Mouse (Mus musculus) thymus, adult 2 months (tissue): ENCODE measurements around the gene Sh2d1a. TPM values are rescaled to one million over a fixed set of nuclear protein-coding genes. Genes with fewer than 3 reads are reported as not detected.

Experiments
- DNase-seq: peaks from one replicate; pipeline ENCODE4 v3.0.0; 2021
- H3K27ac ChIP-seq: fragments of 200-500 bp; 2 replicates; pipeline ENCODE4 v1.5.1; 2012; ENCODE audit warnings: low read length, control low read depth; ENCODE audit not compliant: control insufficient read depth, insufficient read depth
- H3K27me3 ChIP-seq: fragments of 200-500 bp; 2 replicates; pipeline ENCODE4 v1.6.1; 2012; ENCODE audit warnings: mild to moderate bottlenecking, low read length, moderate library complexity, mixed read lengths; ENCODE audit not compliant: control insufficient read depth, insufficient read depth
- H3K36me3 ChIP-seq: fragments of 200-500 bp; 2 replicates; pipeline ENCODE4 v1.6.1; 2012; ENCODE audit warnings: mild to moderate bottlenecking, low read length, moderate library complexity; ENCODE audit not compliant: control insufficient read depth, insufficient read depth
- H3K4me1 ChIP-seq: fragments of 200-500 bp; replicated peaks from 2 replicates; pipeline ENCODE4 v1.6.1; 2012; ENCODE audit warnings: low read length; ENCODE audit not compliant: control insufficient read depth, insufficient read depth
- H3K4me3 ChIP-seq: fragments of 200-500 bp; 2 replicates; pipeline ENCODE4 v1.5.1; 2012; ENCODE audit warnings: mild to moderate bottlenecking, low read length, control low read depth, moderate library complexity; ENCODE audit not compliant: control insufficient read depth, insufficient read depth
- CTCF ChIP-seq: fragments of 200-500 bp; IDR thresholded peaks from 2 replicates; pipeline ENCODE4 v1.5.1; 2012; ENCODE audit warnings: mild to moderate bottlenecking, control low read depth, low read length, moderate library complexity, borderline replicate concordance; ENCODE audit not compliant: control insufficient read depth, poor library complexity, insufficient read depth; ENCODE audit errors: extremely low read depth
- POLR2A ChIP-seq: fragments of 200-500 bp; IDR thresholded peaks from 2 replicates; pipeline ENCODE4 v1.6.1; 2012; ENCODE audit warnings: mild to moderate bottlenecking, low read length, control low read depth, moderate library complexity; ENCODE audit not compliant: control insufficient read depth, poor library complexity, insufficient read depth; ENCODE audit errors: extremely low read depth
- WGBS: fragments of 180-500 bp; shearing (Covaris S2); methylation state at CpG from one replicate; pipeline ENCODE4 v1.1.7; 2018; 5-methylcytosine and 5-hydroxymethylcytosine counted together
- polyA plus RNA-seq: library from polyadenylated mRNA; depleted of rRNA; stranded (reverse); fragments of >200 nt; gene quantifications from 2 replicates; pipeline ENCODE4 v1.2.3, GENCODE M21; 2012; rRNA removed

Gene Sh2d1a
- polyA plus RNA-seq, 1 experiment: 114 TPM

DNA sequence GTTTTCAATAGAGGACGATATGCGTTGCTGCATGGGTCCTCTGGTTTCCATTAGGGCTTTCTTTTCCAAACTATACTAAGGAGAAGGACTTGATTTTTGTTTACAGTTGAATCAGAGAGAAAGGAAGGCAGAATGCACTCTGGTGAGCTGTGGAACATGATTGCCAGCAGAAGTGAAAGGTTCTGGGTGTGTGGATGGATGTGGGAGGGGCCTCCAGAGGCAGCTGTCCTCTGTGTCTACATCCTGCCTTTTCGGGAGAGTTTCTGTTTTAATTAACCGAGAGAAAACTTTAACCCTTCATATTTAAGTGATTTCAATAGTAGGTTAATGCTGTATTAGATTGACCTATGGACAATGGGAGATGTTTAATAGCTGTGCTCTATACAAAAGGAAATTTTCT is 46.3 kb downstream of the Sh2d1a start:
- WGBS: 36% methylated on average over 4 of the region's 4 CpGs
- H3K27me3 ChIP-seq: no peaks in the 10 kb centered on the region
- peak; percentile 34 for DNase-seq

DNA sequence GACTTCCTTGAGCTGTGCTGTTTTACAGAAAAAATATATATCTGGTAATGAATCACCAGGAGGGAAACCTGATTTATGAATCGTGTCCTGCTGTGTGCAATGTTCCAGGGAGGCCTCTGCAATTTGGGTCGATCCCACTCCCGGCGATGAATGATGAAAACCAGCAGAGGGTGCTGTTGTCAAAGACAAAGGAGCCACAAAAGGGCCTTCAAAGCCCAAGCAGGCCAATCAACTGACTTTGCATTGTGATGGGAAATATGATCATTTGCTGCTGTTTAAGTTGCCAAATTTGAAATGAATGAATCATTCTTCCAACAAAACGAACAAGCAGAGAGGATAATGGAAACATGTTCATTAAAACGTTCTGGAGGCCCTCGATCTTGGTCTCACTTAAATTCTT is 55.0 kb downstream of the Sh2d1a start:
- whole genome bisulfite sequencing: 22% methylated on average over 7 of the region's 7 CpGs
- H3K4me3 ChIP-seq: no peak overlapping the region
- DNase-seq: peak; percentile 52
- no peak for TF ChIP-seq CTCF
- TF ChIP-seq POLR2A: no peak
- no peaks in the 10 kb centered on the region for H3K27me3 ChIP-seq
- H3K36me3 ChIP-seq: no peaks in the 10 kb centered on the region
- H3K4me1 ChIP-seq: peaks cover 9% of the 10 kb centered on the region
- no peak overlapping the region for H3K27ac ChIP-seq

More for the DNA sequence above, 46.3 kb downstream of the Sh2d1a start:
- no peaks in the 10 kb centered on the region for H3K36me3 ChIP-seq
- H3K27ac ChIP-seq: 0 out of 2 replicates have a peak overlapping the region, but pooled peaks have one; percentile 24
- H3K4me1 ChIP-seq: no peaks in the 10 kb centered on the region; the same call in 1 of the 2 replicates
- TF ChIP-seq POLR2A (no peak), CTCF (no peak)
- no peak overlapping the region for H3K4me3 ChIP-seq

DNA sequence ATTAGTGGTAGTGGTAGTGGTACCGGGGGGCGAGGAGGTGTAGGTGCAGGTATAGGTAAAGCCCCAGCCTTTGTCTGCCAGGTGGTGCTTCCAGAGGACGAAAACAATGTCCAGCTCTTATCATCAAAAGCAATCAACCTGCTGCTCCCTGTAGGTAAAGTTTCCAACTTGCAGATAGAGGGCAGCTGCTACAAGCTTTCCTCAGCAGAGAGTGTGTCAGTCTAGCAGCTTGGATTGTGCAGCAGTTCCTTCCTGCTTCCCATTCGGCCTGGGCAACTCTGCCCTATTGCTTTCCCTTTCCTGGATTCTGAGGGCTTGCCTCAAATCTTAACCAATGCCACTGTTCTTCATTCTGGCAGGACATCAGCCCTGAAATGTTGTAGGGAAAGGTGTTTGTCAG is 56.4 kb downstream of the Sh2d1a start:
- Histone ChIP-seq H3K27me3 (no peaks in the 10 kb centered on the region), H3K4me1 (peaks cover 9% of the 10 kb centered on the region), H3K27ac (no peak overlapping the region), H3K36me3 (no peaks in the 10 kb centered on the region), H3K4me3 (no peak overlapping the region)
- 78% methylated on average over 4 of the region's 4 CpGs for WGBS
- TF ChIP-seq CTCF: no peak
- no peak for DNase-seq

Other genes with a start within 250 kb of the Sh2d1a start
- 0.17 and 0.44 TPM in 2 replicates for gene Tex13c2, start 12.8 kb upstream of the Sh2d1a start, polyA plus RNA-seq